Mouse (Mus musculus): Measurements from ENCODE around the gene Olfr6. TPM values are rescaled to one million over a fixed set of nuclear protein-coding genes. Genes with fewer than 3 reads are reported as not detected.
"Not testable (repeated sequence)": the region's sequence is repeated elsewhere in the genome, so short reads cannot be mapped to it uniquely, and the experiment has no call there.

Olfr6 gene
- polyA plus RNA-seq, 1 experiment from 2014 or later, result not detected

GRCm38 (mm10) chr7:106920961-106921360 lies 42.8 kb downstream of the Olfr6 start:
- H3K36me3 ChIP-seq (ENCODE audit: control insufficient read depth, insufficient read depth, low read length); H3K4me1 ChIP-seq (ENCODE audit: control insufficient read depth, insufficient read depth, low read length); H3K27me3 ChIP-seq (ENCODE audit: control insufficient read depth, insufficient read depth, low read length); H3K4me3 ChIP-seq (ENCODE audit: low read depth, low read length); H3K9ac ChIP-seq (ENCODE audit: low read length); H3K27ac ChIP-seq (replicated peaks; ENCODE audit: low read depth, low read length); H3K9me3 ChIP-seq (ENCODE audit: control insufficient read depth, low read length); ATAC-seq (ENCODE audit: insufficient number of reproducible peaks, low FRiP score, low TSS enrichment, low read depth); H3K4me2 ChIP-seq (ENCODE audit: low read depth, severe bottlenecking); DNase-seq (ENCODE audit: low spot score): not testable (repeated sequence)
- WGBS, result 92% methylated on average over 6 of the region's 7 CpGs

- Histone ChIP-seq H3K4me2 (ENCODE audit: low read depth, severe bottlenecking) (no peak within 1 kb of the TSS), H3K27me3 (ENCODE audit: control insufficient read depth, insufficient read depth, low read length) (no peaks in the 10 kb centered on the region), H3K9me3 (ENCODE audit: control insufficient read depth, low read length) (no peaks in the 10 kb centered on the region), H3K4me3 (ENCODE audit: low read depth, low read length) (no peak within 1 kb of the TSS), H3K27ac (replicated peaks; ENCODE audit: low read depth, low read length) (no peak within 1 kb of the TSS), H3K4me1 (ENCODE audit: control insufficient read depth, insufficient read depth, low read length) (no peaks in the 10 kb centered on the region), H3K36me3 (ENCODE audit: control insufficient read depth, insufficient read depth, low read length) (no peaks in the 10 kb centered on the region), H3K9ac (ENCODE audit: low read length) (no peak within 1 kb of the TSS)
- WGBS, result 75% methylated on average over 2 of the region's 2 CpGs
- ATAC-seq (ENCODE audit: insufficient number of reproducible peaks, low FRiP score, low TSS enrichment, low read depth) (no peak), DNase-seq (ENCODE audit: low spot score) (no peak)
Measured at GRCm38 (mm10) chr7:106907676-106908075, 56.1 kb downstream of the Olfr6 start, which contains the start of gene Olfr1532-ps1. Olfr1532-ps1 (plus strand) TSS chr7:106908001.

Other genes starting within 250 kb of the Olfr6 start
- gene Olfr695, start 247.5 kb downstream of the Olfr6 start, polyA plus RNA-seq (2014; fragmentation: Nextera tagmentation; extraction: Ambion mirVana), result not detected in 2 replicates
- not detected in 2 replicates for gene Olfr697, start 221.5 kb downstream of the Olfr6 start, polyA plus RNA-seq (2014; fragmentation: Nextera tagmentation; extraction: Ambion mirVana)
- not detected in 2 replicates for gene Olfr698, start 208.5 kb downstream of the Olfr6 start, polyA plus RNA-seq (2014; fragmentation: Nextera tagmentation; extraction: Ambion mirVana)
- gene Olfr699, start 170.7 kb downstream of the Olfr6 start, polyA plus RNA-seq (2014; fragmentation: Nextera tagmentation; extraction: Ambion mirVana), result not detected in 2 replicates
- gene Olfr700, start 155.1 kb downstream of the Olfr6 start, polyA plus RNA-seq (2014; fragmentation: Nextera tagmentation; extraction: Ambion mirVana), result not detected in 2 replicates
- gene Olfr701, start 149.8 kb downstream of the Olfr6 start, polyA plus RNA-seq (2014; fragmentation: Nextera tagmentation; extraction: Ambion mirVana), result not detected in 2 replicates
- not detected in 2 replicates for gene Olfr702, start 130.0 kb downstream of the Olfr6 start, polyA plus RNA-seq (2014; fragmentation: Nextera tagmentation; extraction: Ambion mirVana)
- not detected in 2 replicates for gene Olfr703, start 120.6 kb downstream of the Olfr6 start, polyA plus RNA-seq (2014; fragmentation: Nextera tagmentation; extraction: Ambion mirVana)
- gene Olfr704, start 100.8 kb downstream of the Olfr6 start, polyA plus RNA-seq (2014; fragmentation: Nextera tagmentation; extraction: Ambion mirVana), result not detected in 2 replicates
- not detected in 2 replicates for gene Olfr705, start 87.0 kb downstream of the Olfr6 start, polyA plus RNA-seq (2014; fragmentation: Nextera tagmentation; extraction: Ambion mirVana)
- not detected in 2 replicates for gene Olfr706, start 75.8 kb downstream of the Olfr6 start, polyA plus RNA-seq (2014; fragmentation: Nextera tagmentation; extraction: Ambion mirVana)
- not detected in 2 replicates for gene Olfr707, start 62.7 kb downstream of the Olfr6 start, polyA plus RNA-seq (2014; fragmentation: Nextera tagmentation; extraction: Ambion mirVana)
- gene Olfr1532-ps1, start 55.9 kb downstream of the Olfr6 start, polyA plus RNA-seq (2014; fragmentation: Nextera tagmentation; extraction: Ambion mirVana), result not detected in 2 replicates
- gene Olfr709-ps1, start 31.7 kb downstream of the Olfr6 start, polyA plus RNA-seq (2014; fragmentation: Nextera tagmentation; extraction: Ambion mirVana), result not detected in 2 replicates
- not detected in 2 replicates for gene Olfr710, start 15.6 kb downstream of the Olfr6 start, polyA plus RNA-seq (2014; fragmentation: Nextera tagmentation; extraction: Ambion mirVana)
- not detected in 2 replicates for gene Olfr711, start 11.5 kb upstream of the Olfr6 start, polyA plus RNA-seq (2014; fragmentation: Nextera tagmentation; extraction: Ambion mirVana)
- gene Olfr2, start 42.1 kb upstream of the Olfr6 start, polyA plus RNA-seq (2014; fragmentation: Nextera tagmentation; extraction: Ambion mirVana), result not detected in 2 replicates
- not detected in 2 replicates for gene Olfr713, start 67.2 kb upstream of the Olfr6 start, polyA plus RNA-seq (2014; fragmentation: Nextera tagmentation; extraction: Ambion mirVana)
- not detected in 2 replicates for gene Olfr714, start 107.0 kb upstream of the Olfr6 start, polyA plus RNA-seq (2014; fragmentation: Nextera tagmentation; extraction: Ambion mirVana)
- not detected in 2 replicates for gene Olfr17, start 129.3 kb upstream of the Olfr6 start, polyA plus RNA-seq (2014; fragmentation: Nextera tagmentation; extraction: Ambion mirVana)
- not detected in 2 replicates for gene Olfr715b, start 146.4 kb upstream of the Olfr6 start, polyA plus RNA-seq (2014; fragmentation: Nextera tagmentation; extraction: Ambion mirVana)
- gene Olfr715, start 167.1 kb upstream of the Olfr6 start, polyA plus RNA-seq (2014; fragmentation: Nextera tagmentation; extraction: Ambion mirVana), result not detected in 2 replicates
- not detected in 2 replicates for gene Olfr716, start 174.4 kb upstream of the Olfr6 start, polyA plus RNA-seq (2014; fragmentation: Nextera tagmentation; extraction: Ambion mirVana)
- gene Nlrp14, start 203.1 kb upstream of the Olfr6 start, polyA plus RNA-seq (2014; fragmentation: Nextera tagmentation; extraction: Ambion mirVana), result not detected in 2 replicates
- gene Rbmxl2, start 245.5 kb upstream of the Olfr6 start, polyA plus RNA-seq (2014; fragmentation: Nextera tagmentation; extraction: Ambion mirVana), result not detected in 2 replicates